In genomic region chr10:45193330-45194310, GRCm38 (mm10) we compare ENCODE assay signal across 13 mouse cellular contexts. TPM values are rescaled to one million over a fixed set of nuclear protein-coding genes. Genes with fewer than 3 reads are reported as not detected.
DNase-seq lines count a peak whose midpoint lies in the region; ATAC-seq lines count a peak whose summit lies in the region.
"Had no signal": no experiment of that assay in that cellular context is flagged by ENCODE, and none has a peak within 500 bp of the region (broad histone marks: within the 10 kb centered on the region; RNA-seq: fewer than 3 reads in every experiment).

No protein-coding gene starts in this region.

- 52% methylated on average over 14 of the region's 14 CpGs for WGBS in midbrain, embryonic 14.5 days

- peak overlapping the region; percentile 26 for H3K27ac ChIP-seq in midbrain, embryonic 14.5 days (replicated peaks; ENCODE audit: low read depth, low read length)
- H3K27ac ChIP-seq: heart, embryonic 13.5 days had no signal

- peak; percentile 83 for DNase-seq in heart, adult 11 months
- DNase-seq in heart, postnatal 25 days (ENCODE audit: low spot score): no peak
- DNase-seq in ES-CJ7 (ENCODE audit: low read depth, low spot score): peak; percentile 85
- peak; percentile 11 for DNase-seq in embryo, embryonic 11.5 days (ENCODE audit: low read depth, low spot score)
- peak; percentile 37 for DNase-seq in midbrain, embryonic 14.5 days
- DNase-seq in frontal cortex, postnatal 14 days (ENCODE audit: low spot score in 2 of 2): no peak
- DNase-seq in urinary bladder, postnatal 4 days (ENCODE audit: low spot score in 2 of 2): no peak
- DNase-seq: cerebellum, adult 8-10 months; kidney, postnatal 14 days; liver, postnatal 0 days had no signal

- no peak overlapping the region for H3K4me2 ChIP-seq in midbrain, embryonic 14.5 days (ENCODE audit: low read length)
- H3K4me2 ChIP-seq: heart, embryonic 13.5 days had no signal

- H3K9me3 ChIP-seq in midbrain, embryonic 14.5 days (ENCODE audit: control insufficient read depth, low read length): no peaks in the 10 kb centered on the region
- H3K9me3 ChIP-seq: heart, embryonic 13.5 days had no signal

- H3K36me3 ChIP-seq in midbrain, embryonic 14.5 days (ENCODE audit: control insufficient read depth, insufficient read depth, low read length): no peaks in the 10 kb centered on the region
- H3K36me3 ChIP-seq: heart, embryonic 13.5 days had no signal

- H3K4me1 ChIP-seq in midbrain, embryonic 14.5 days (ENCODE audit: control insufficient read depth, insufficient read depth, low read length): 0 out of 2 replicates have a peak, but pooled peaks cover 4% of the 10 kb centered on the region

- no peak overlapping the region for H3K4me3 ChIP-seq in midbrain, embryonic 14.5 days (replicated peaks; ENCODE audit: low read depth, low read length)
- H3K4me3 ChIP-seq: heart, embryonic 13.5 days had no signal

- intact Hi-C loops in heart, postnatal 25 days (cut with DNase I): no loop called here

- ATAC-seq in midbrain, embryonic 14.5 days (ENCODE audit: low FRiP score, low TSS enrichment): peak; percentile 50
- ATAC-seq in frontal cortex, adult (ENCODE audit: low TSS enrichment): no peak
- ATAC-seq: liver, postnatal 0 days had no signal

- H3K27me3 ChIP-seq in midbrain, embryonic 14.5 days (ENCODE audit: control insufficient read depth, insufficient read depth, low read length): no peaks in the 10 kb centered on the region
- H3K27me3 ChIP-seq: heart, embryonic 13.5 days had no signal

- no peak overlapping the region for H3K9ac ChIP-seq in midbrain, embryonic 14.5 days (replicated peaks; ENCODE audit: low read length)
- H3K9ac ChIP-seq: heart, embryonic 13.5 days; liver, postnatal 0 days had no signal

RNA-seq across cellular contexts. Expression of gene Popdc3, which starts 15.7 kb away (rescaled TPM):
- 10 to 100 TPM; 25.3 to 26.7 TPM for total RNA-seq in heart, postnatal 25 days (2021)
- polyA plus RNA-seq in midbrain, embryonic 14.5 days (2014; fragmentation: Nextera tagmentation; extraction: Ambion mirVana): 0.79 and 1.0 TPM in 2 replicates
- total RNA-seq: megakaryocyte progenitor cell, adult 5-6 weeks had no signal
- polyA plus RNA-seq: liver, postnatal 0 days had no signal

Comparison
In these comparisons a context has a peak if more than half of its experiments do, and no peak if none do; other contexts are left out.
1. DNase-seq: peak in heart, adult 11 months (single experiment), ES-CJ7 (single experiment), embryo, embryonic 11.5 days (single experiment) and midbrain, embryonic 14.5 days (single experiment); none in heart, postnatal 25 days (single experiment), frontal cortex, postnatal 14 days (0 of 2) and urinary bladder, postnatal 4 days (0 of 2).